ENCODE assay signal across 8 mouse cellular contexts in genomic region chr1:177150344-177151021, GRCm38 (mm10).
DNase-seq lines count a peak whose midpoint lies in the region; ATAC-seq lines count a peak whose summit lies in the region.

No protein-coding gene starts in this region.

- peak; percentile 95 for ATAC-seq in forebrain, embryonic 13.5 days
- peak; percentile 80 for ATAC-seq in midbrain, embryonic 16.5 days
- ATAC-seq in liver, embryonic 11.5 days (replicated peaks; ENCODE audit: low FRiP score) = no peak
- ATAC-seq in granulocyte monocyte progenitor cell, adult 5-6 weeks (replicated peaks; ENCODE audit: poor library complexity, severe bottlenecking) = no peak

- no peaks in the 10 kb centered on the region for H3K27me3 ChIP-seq in forebrain, embryonic 13.5 days
- no peaks in the 10 kb centered on the region for H3K27me3 ChIP-seq in midbrain, embryonic 16.5 days (ENCODE audit: control insufficient read depth, insufficient read depth, low read depth, low read length)
- no peaks in the 10 kb centered on the region for H3K27me3 ChIP-seq in liver, embryonic 11.5 days (replicated peaks; ENCODE audit: control insufficient read depth, insufficient read depth, low read length)

- peak overlapping the region; percentile 67 for H3K27ac ChIP-seq in forebrain, embryonic 13.5 days
- H3K27ac ChIP-seq in midbrain, embryonic 16.5 days (ENCODE audit: low read length) = peak overlapping the region; percentile 66
- H3K27ac ChIP-seq in liver, embryonic 11.5 days (ENCODE audit: low read depth, low read length) = no peak overlapping the region

- 2% methylated on average over 11 of the region's 11 CpGs for WGBS in forebrain, embryonic 13.5 days
- WGBS in midbrain, embryonic 16.5 days = 3% methylated on average over 11 of the region's 11 CpGs
- WGBS in liver, embryonic 11.5 days = 53% methylated on average over 11 of the region's 11 CpGs

- no peak overlapping the region for H3K9ac ChIP-seq in forebrain, embryonic 13.5 days
- H3K9ac ChIP-seq in midbrain, embryonic 16.5 days (ENCODE audit: low read depth, low read length) = peak overlapping the region; percentile 54
- H3K9ac ChIP-seq in liver, embryonic 11.5 days (ENCODE audit: low read depth, low read length) = no peak overlapping the region

- peaks cover 37% of the 10 kb centered on the region for H3K4me1 ChIP-seq in forebrain, embryonic 13.5 days
- H3K4me1 ChIP-seq in midbrain, embryonic 16.5 days (ENCODE audit: control insufficient read depth, insufficient read depth, low read length) = peaks cover 11% of the 10 kb centered on the region
- no peaks in the 10 kb centered on the region for H3K4me1 ChIP-seq in liver, embryonic 11.5 days (replicated peaks; ENCODE audit: control insufficient read depth, insufficient read depth, low read length)

- H3K36me3 ChIP-seq in forebrain, embryonic 13.5 days (ENCODE audit: poor library complexity, severe bottlenecking) = no peaks in the 10 kb centered on the region
- no peaks in the 10 kb centered on the region for H3K36me3 ChIP-seq in midbrain, embryonic 16.5 days (ENCODE audit: control insufficient read depth, insufficient read depth, low read length)
- no peaks in the 10 kb centered on the region for H3K36me3 ChIP-seq in liver, embryonic 11.5 days (ENCODE audit: control insufficient read depth, insufficient read depth, low read length)

- no peaks in the 10 kb centered on the region for H3K9me3 ChIP-seq in forebrain, embryonic 13.5 days (replicated peaks)
- H3K9me3 ChIP-seq in midbrain, embryonic 16.5 days (replicated peaks; ENCODE audit: control insufficient read depth, low read length, poor library complexity, severe bottlenecking) = no peaks in the 10 kb centered on the region
- no peaks in the 10 kb centered on the region for H3K9me3 ChIP-seq in liver, embryonic 11.5 days (ENCODE audit: control insufficient read depth, low read length)

- H3K4me3 ChIP-seq in forebrain, embryonic 13.5 days = peak overlapping the region; percentile 0; the same call in 1 of the 2 replicates
- peak overlapping the region; percentile 31 for H3K4me3 ChIP-seq in midbrain, embryonic 16.5 days (ENCODE audit: low read depth, low read length)
- no peak overlapping the region for H3K4me3 ChIP-seq in liver, embryonic 11.5 days (ENCODE audit: low read depth, low read length)

- DNase-seq in kidney, postnatal 14 days = peak; percentile 18
- no peak for DNase-seq in kidney, adult 8-10 months
- DNase-seq in embryo, embryonic 10 days (ENCODE audit: low spot score) = peak; percentile 69
- no peak for DNase-seq in thymus, postnatal 36 days
- DNase-seq in liver, embryonic 11.5 days (ENCODE audit: low spot score) = no peak

- peak overlapping the region; percentile 50 for H3K4me2 ChIP-seq in forebrain, embryonic 13.5 days
- H3K4me2 ChIP-seq in midbrain, embryonic 16.5 days (ENCODE audit: low read length) = peak overlapping the region; percentile 55
- H3K4me2 ChIP-seq in liver, embryonic 11.5 days = no peak overlapping the region

Comparison
In these comparisons a context has a peak if more than half of its experiments do, and no peak if none do; other contexts are left out.
1. DNase-seq: peak in kidney, postnatal 14 days (single experiment) and embryo, embryonic 10 days (single experiment); none in kidney, adult 8-10 months (0 of 2), thymus, postnatal 36 days (0 of 2) and liver, embryonic 11.5 days (single experiment).
2. ATAC-seq: peak in forebrain, embryonic 13.5 days (single experiment) and midbrain, embryonic 16.5 days (single experiment); none in liver, embryonic 11.5 days (single experiment) and granulocyte monocyte progenitor cell, adult 5-6 weeks (single experiment).